Mouse (Mus musculus) granulocyte monocyte progenitor cell, adult 5-6 weeks (primary cell): Measurements from ENCODE around the gene Rsph1. TPM values are rescaled to one million over a fixed set of nuclear protein-coding genes. Genes with fewer than 3 reads are reported as not detected.
A peak's percentile ranks its signal among the peaks of the same experiment; 100 is the strongest.

Experiments used
- ATAC-seq: replicated peaks from 2 replicates; pipeline ENCODE4 v1.8.0; 2016; ENCODE audit warnings: mild to moderate bottlenecking, moderate TSS enrichment, inconsistent platforms; ENCODE audit not compliant: poor library complexity, severe bottlenecking
- total RNA-seq, 2 experiments: library from RNA; stranded (forward) in 1 of 2; stranded (reverse) in 1 of 2; fragments of 200-712, 200-1000 nt in 1 of 2; fragments of >200 nt in 1 of 2; fragmentation: Nextera tagmentation in 1 of 2; gene quantifications; 2 replicates each; pipeline ENCODE4 v1.2.3; 2014 to 2017

Gene Rsph1
- total RNA-seq (2014; fragmentation: Nextera tagmentation), result 3.6 TPM in 1 of 2 replicates, not detected in the other
- total RNA-seq (2017), result 0.88 and 1.2 TPM in 2 replicates

GRCm38 (mm10) chr17:31276922-31277918, at the start of gene Rsph1:
Rsph1 (minus strand) TSS chr17:31277383.
- ATAC-seq, result peak; percentile 84

GRCm38 (mm10) chr17:31326220-31326852, 49.2 kb upstream of the Rsph1 start:
- ATAC-seq, result no peak

GRCm38 (mm10) chr17:31325451-31326219, 48.5 kb upstream of the Rsph1 start:
- 0 out of 2 replicates have a peak, but pooled peaks have one; percentile 36 for ATAC-seq

- ATAC-seq, result no peak
These were observed 47.0 kb upstream of the Rsph1 start for GRCm38 (mm10) chr17:31324227-31324626.

- ATAC-seq, result no peak
These were observed 46.2 kb upstream of the Rsph1 start for GRCm38 (mm10) chr17:31323379-31323778.

GRCm38 (mm10) chr17:31322446-31322845, 45.3 kb upstream of the Rsph1 start:
- ATAC-seq, result no peak

GRCm38 (mm10) chr17:31321425-31321824, 44.2 kb upstream of the Rsph1 start:
- ATAC-seq, result no peak

- no peak for ATAC-seq
These were observed 42.0 kb upstream of the Rsph1 start for GRCm38 (mm10) chr17:31318906-31319767.

GRCm38 (mm10) chr17:31317521-31318272, 40.5 kb upstream of the Rsph1 start:
- no peak for ATAC-seq

- no peak for ATAC-seq
These were observed 39.8 kb upstream of the Rsph1 start for GRCm38 (mm10) chr17:31316998-31317397.

GRCm38 (mm10) chr17:31315993-31316392, 38.8 kb upstream of the Rsph1 start:
- no peak for ATAC-seq

GRCm38 (mm10) chr17:31315046-31315792, 38.0 kb upstream of the Rsph1 start:
- ATAC-seq, result no peak

GRCm38 (mm10) chr17:31312648-31313047, 35.5 kb upstream of the Rsph1 start:
- no peak for ATAC-seq

GRCm38 (mm10) chr17:31311047-31311446, 33.9 kb upstream of the Rsph1 start:
- ATAC-seq, result no peak

GRCm38 (mm10) chr17:31309281-31309793, 32.2 kb upstream of the Rsph1 start:
- ATAC-seq, result no peak

GRCm38 (mm10) chr17:31308291-31308816, 31.2 kb upstream of the Rsph1 start:
- ATAC-seq, result no peak

GRCm38 (mm10) chr17:31307756-31308155, 30.6 kb upstream of the Rsph1 start:
- ATAC-seq, result no peak

- no peak for ATAC-seq
These were observed 28.6 kb upstream of the Rsph1 start for GRCm38 (mm10) chr17:31305776-31306120.
